ENCODE assay signal across 8 mouse cellular contexts in genomic region chr2:10276194-10276593, GRCm38 (mm10).
DNase-seq lines count a peak whose midpoint lies in the region; ATAC-seq and TF ChIP-seq lines count a peak whose summit lies in the region.

No protein-coding gene starts in this region.

- H3K4me2 ChIP-seq in forebrain, postnatal 0 days (ENCODE audit: low read depth), result no peak overlapping the region

- TF ChIP-seq CTCF in forebrain, postnatal 0 days (IDR thresholded peaks at IDR 0.05; ENCODE audit: low read depth), result no peak

- no peaks in the 10 kb centered on the region for H3K9me3 ChIP-seq in forebrain, postnatal 0 days (ENCODE audit: low read length)

- peak overlapping the region; percentile 57; the same call in 1 of the 2 replicates for H3K27ac ChIP-seq in forebrain, postnatal 0 days (ENCODE audit: low read depth, low read length)

- 42% methylated on average over 2 of the region's 2 CpGs for WGBS in forebrain, postnatal 0 days

- H3K4me3 ChIP-seq in forebrain, postnatal 0 days (ENCODE audit: low read depth, low read length), result no peak overlapping the region

- DNase-seq in adrenal gland, adult (ENCODE audit: inconsistent age in 2 of 2, low spot score in 1 of 2), result peak; percentile 19 to 69
- no peak for DNase-seq in adrenal gland, postnatal 4 days (ENCODE audit: low spot score in 2 of 2)
- DNase-seq in forebrain, postnatal 0 days, result peak; percentile 84
- peak; percentile 76 for DNase-seq in heart, postnatal 4 days
- DNase-seq in layer of hippocampus, adult 11-12 months (ENCODE audit: low spot score), result peak; percentile 58
- DNase-seq in lung, adult 18-20 months, result peak; percentile 58 to 61
- DNase-seq in ovary, postnatal 14 days (ENCODE audit: low spot score), result peak; percentile 40
- no peak for DNase-seq in spleen, adult 12 weeks (ENCODE audit: low spot score)

- no peaks in the 10 kb centered on the region for H3K27me3 ChIP-seq in forebrain, postnatal 0 days (ENCODE audit: insufficient read depth, low read length)

- no peaks in the 10 kb centered on the region for H3K36me3 ChIP-seq in forebrain, postnatal 0 days (ENCODE audit: insufficient read depth)

- no peak overlapping the region for H3K9ac ChIP-seq in forebrain, postnatal 0 days

- peak; percentile 98 for ATAC-seq in forebrain, postnatal 0 days

- peaks cover 7% of the 10 kb centered on the region for H3K4me1 ChIP-seq in forebrain, postnatal 0 days (ENCODE audit: insufficient read depth)

Comparison
In these comparisons a context has a peak if more than half of its experiments do, and no peak if none do; other contexts are left out.
1. DNase-seq: peak in adrenal gland, adult (2 of 2), forebrain, postnatal 0 days (single experiment), heart, postnatal 4 days (single experiment), layer of hippocampus, adult 11-12 months (single experiment), lung, adult 18-20 months (2 of 2) and ovary, postnatal 14 days (single experiment); none in adrenal gland, postnatal 4 days (0 of 2) and spleen, adult 12 weeks (single experiment).